Mouse (Mus musculus) intestine, embryonic 15.5 days (tissue): ENCODE data around the gene Arhgap42. TPM values are rescaled to one million over a fixed set of nuclear protein-coding genes. Genes with fewer than 3 reads are reported as not detected.
A peak's percentile ranks its signal among the peaks of the same experiment; 100 is the strongest.

Experiments used
- ATAC-seq: fragments of 200-750 bp; cut with Nextera tagmentation; 2 replicates; pipeline ENCODE4 v1.8.0; 2017; ENCODE audit warnings: moderate TSS enrichment, moderate library complexity
- H3K27ac ChIP-seq: fragments of 300-500 bp; sonication (generic); 2 replicates; pipeline ENCODE4 v1.5.1; 2015; ENCODE audit warnings: mild to moderate bottlenecking, inconsistent platforms
- H3K27me3 ChIP-seq: fragments of 300-500 bp; sonication (generic); replicated peaks from 2 replicates; pipeline ENCODE4 v1.6.1; 2015; ENCODE audit warnings: inconsistent platforms
- H3K36me3 ChIP-seq: fragments of 300-500 bp; sonication (generic); 2 replicates; pipeline ENCODE4 v1.6.1; 2015; ENCODE audit warnings: inconsistent platforms
- H3K4me1 ChIP-seq: fragments of 300-500 bp; sonication (generic); replicated peaks from 2 replicates; pipeline ENCODE4 v1.6.1; 2015; ENCODE audit warnings: inconsistent platforms
- H3K4me2 ChIP-seq: fragments of 300-500 bp; sonication (generic); replicated peaks from 2 replicates; pipeline ENCODE4 v1.6.1; 2015; ENCODE audit warnings: mild to moderate bottlenecking, inconsistent platforms
- H3K4me3 ChIP-seq: fragments of 300-500 bp; sonication (generic); replicated peaks from 2 replicates; pipeline ENCODE4 v1.5.1; 2015; ENCODE audit warnings: inconsistent platforms
- H3K9ac ChIP-seq: fragments of 300-500 bp; sonication (generic); 2 replicates; pipeline ENCODE4 v1.6.1; 2015; ENCODE audit warnings: inconsistent platforms
- H3K9me3 ChIP-seq: fragments of 300-500 bp; sonication (generic); 2 replicates; pipeline ENCODE4 v1.6.1; 2016; ENCODE audit warnings: inconsistent platforms
- WGBS: fragments of 180-500 bp; shearing (Covaris S2); methylation state at CpG from one replicate; pipeline ENCODE4 v1.1.7; 2015; 5-methylcytosine and 5-hydroxymethylcytosine counted together
- polyA plus RNA-seq: library from polyadenylated mRNA; unstranded; fragments of >200 nt; fragmentation: Nextera tagmentation; extraction: Ambion mirVana; gene quantifications from 2 replicates; pipeline ENCODE4 v1.2.1, GENCODE M21; 2015

Arhgap42 gene
- polyA plus RNA-seq, 1 experiment from 2014 or later, result 43.0 TPM

DNA sequence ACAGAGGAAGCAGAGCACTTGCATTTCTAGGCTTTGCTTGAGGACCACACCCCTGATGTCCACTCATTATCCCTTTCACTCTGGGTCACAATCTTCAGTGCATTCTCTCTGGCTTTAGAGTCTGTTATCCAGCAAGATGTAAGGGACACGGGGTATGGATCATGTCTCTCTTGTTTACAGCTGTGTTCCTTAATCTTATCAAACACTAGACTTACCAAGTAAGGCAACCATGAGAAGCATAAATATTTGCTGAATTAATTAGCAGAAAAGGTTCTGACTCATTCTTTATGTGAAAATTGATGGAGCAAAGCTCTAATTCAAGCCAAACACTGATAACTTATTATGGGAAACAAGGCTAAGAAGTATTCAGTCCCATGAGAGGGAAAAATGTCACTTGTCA is 125.1 kb downstream of the Arhgap42 start:
- Histone ChIP-seq H3K4me1 (no peaks in the 10 kb centered on the region), H3K27me3 (no peaks in the 10 kb centered on the region), H3K9ac (no peak overlapping the region), H3K4me2 (no peak overlapping the region), H3K4me3 (no peak overlapping the region), H3K9me3 (no peaks in the 10 kb centered on the region), H3K27ac (no peak overlapping the region), H3K36me3 (no peaks in the 10 kb centered on the region)
- no peak for ATAC-seq
- WGBS, result 40% methylated on average over 1 of the region's 1 CpGs

DNA sequence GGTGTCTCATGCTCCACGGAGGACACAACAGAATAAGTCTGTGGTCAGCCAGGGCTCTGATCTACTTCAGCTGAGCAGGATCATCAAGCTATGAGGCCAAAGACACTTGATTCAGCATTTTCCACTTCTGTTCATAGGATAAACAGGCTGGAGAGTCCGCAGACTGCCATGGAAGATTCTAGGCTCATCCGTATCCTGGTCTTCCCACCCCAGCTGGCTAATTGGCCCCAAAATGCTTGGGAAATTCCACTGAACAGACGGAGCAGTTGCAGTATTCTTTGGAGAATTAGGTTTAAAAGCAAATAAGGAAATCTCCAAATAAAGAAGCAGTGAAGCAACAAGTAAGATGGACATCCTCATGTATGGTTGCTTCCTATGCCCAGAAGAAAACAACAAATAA is 126.0 kb downstream of the Arhgap42 start:
- no peak for ATAC-seq
- Histone ChIP-seq H3K9ac (no peak overlapping the region), H3K27me3 (no peaks in the 10 kb centered on the region), H3K9me3 (no peaks in the 10 kb centered on the region), H3K4me2 (no peak overlapping the region), H3K4me3 (no peak overlapping the region), H3K36me3 (no peaks in the 10 kb centered on the region), H3K27ac (no peak overlapping the region), H3K4me1 (no peaks in the 10 kb centered on the region)
- 58% methylated on average over 4 of the region's 4 CpGs for WGBS

DNA sequence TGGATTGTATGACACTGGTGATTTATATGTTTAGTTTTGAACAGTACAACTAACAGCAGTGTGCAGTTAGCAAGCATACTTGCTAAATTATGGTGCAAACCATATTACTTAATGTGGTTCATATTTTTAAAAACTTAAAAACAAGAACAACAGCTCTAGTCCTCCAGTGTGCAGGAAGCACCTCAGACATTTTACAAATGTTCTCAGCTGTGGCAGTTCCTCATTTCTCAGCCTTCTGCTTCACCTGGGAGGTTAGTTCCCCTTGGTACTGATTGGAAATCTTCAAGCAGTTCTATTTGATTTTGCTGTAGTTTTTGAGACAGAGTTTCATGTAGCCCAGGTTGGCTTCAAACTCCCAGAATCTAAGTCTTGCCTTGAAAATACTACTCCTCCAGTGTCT is 131.2 kb downstream of the Arhgap42 start:
- Histone ChIP-seq H3K36me3 (no peaks in the 10 kb centered on the region), H3K27ac (no peak overlapping the region), H3K4me2 (no peak overlapping the region), H3K27me3 (no peaks in the 10 kb centered on the region), H3K4me1 (no peaks in the 10 kb centered on the region), H3K4me3 (no peak overlapping the region), H3K9me3 (no peaks in the 10 kb centered on the region), H3K9ac (no peak overlapping the region)
- ATAC-seq, result no peak

DNA sequence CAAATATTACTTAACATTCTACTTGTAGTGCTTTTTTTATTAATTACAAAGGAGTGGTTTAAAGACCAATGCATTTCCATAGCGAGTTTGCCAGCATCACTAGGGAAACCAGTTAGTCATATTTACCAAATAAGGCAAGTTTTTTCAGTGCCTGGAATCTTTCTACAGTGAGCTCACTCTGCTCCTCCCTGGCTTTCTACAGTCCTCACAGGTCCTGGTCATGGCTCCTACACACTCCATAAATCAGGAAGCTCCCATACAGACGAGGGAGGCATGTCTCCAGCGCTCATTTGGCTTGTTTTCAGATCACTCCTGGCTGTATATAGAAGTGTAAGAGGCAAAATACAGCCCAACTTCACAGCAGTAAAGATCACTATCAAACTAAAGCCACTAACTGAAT is 134.1 kb downstream of the Arhgap42 start:
- no peaks in the 10 kb centered on the region for H3K4me1 ChIP-seq
- H3K9ac ChIP-seq, result no peak overlapping the region
- no peaks in the 10 kb centered on the region for H3K36me3 ChIP-seq
- peak; percentile 51; the same call in 1 of the 2 replicates for ATAC-seq
- H3K9me3 ChIP-seq, result no peaks in the 10 kb centered on the region
- WGBS, result 36% methylated on average over 3 of the region's 3 CpGs
- no peak overlapping the region for H3K4me3 ChIP-seq
- H3K27me3 ChIP-seq, result no peaks in the 10 kb centered on the region
- H3K4me2 ChIP-seq, result no peak overlapping the region
- H3K27ac ChIP-seq, result no peak overlapping the region

DNA sequence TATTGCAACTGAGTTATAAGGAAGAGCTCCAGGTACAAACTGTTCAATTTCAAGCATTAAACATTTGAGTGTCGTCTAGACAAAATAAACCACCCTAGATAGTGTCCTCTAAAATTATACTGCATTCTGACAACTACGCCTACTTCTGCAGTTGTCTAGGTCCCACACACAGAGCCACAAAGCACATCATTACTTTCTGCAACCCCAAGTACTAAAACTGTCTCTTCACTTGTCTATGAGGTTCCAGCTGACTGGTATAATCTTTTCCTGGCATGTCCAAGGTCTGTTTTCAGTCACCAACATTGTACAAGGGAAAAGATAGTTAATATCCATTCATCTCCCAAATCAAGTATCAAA is 136.8 kb downstream of the Arhgap42 start:
- Histone ChIP-seq H3K9me3 (no peaks in the 10 kb centered on the region), H3K27ac (no peak overlapping the region), H3K4me1 (no peaks in the 10 kb centered on the region), H3K4me2 (no peak overlapping the region), H3K9ac (no peak overlapping the region), H3K4me3 (no peak overlapping the region), H3K36me3 (no peaks in the 10 kb centered on the region), H3K27me3 (no peaks in the 10 kb centered on the region)
- no peak for ATAC-seq
- WGBS, result 92% methylated on average over 2 of the region's 2 CpGs

DNA sequence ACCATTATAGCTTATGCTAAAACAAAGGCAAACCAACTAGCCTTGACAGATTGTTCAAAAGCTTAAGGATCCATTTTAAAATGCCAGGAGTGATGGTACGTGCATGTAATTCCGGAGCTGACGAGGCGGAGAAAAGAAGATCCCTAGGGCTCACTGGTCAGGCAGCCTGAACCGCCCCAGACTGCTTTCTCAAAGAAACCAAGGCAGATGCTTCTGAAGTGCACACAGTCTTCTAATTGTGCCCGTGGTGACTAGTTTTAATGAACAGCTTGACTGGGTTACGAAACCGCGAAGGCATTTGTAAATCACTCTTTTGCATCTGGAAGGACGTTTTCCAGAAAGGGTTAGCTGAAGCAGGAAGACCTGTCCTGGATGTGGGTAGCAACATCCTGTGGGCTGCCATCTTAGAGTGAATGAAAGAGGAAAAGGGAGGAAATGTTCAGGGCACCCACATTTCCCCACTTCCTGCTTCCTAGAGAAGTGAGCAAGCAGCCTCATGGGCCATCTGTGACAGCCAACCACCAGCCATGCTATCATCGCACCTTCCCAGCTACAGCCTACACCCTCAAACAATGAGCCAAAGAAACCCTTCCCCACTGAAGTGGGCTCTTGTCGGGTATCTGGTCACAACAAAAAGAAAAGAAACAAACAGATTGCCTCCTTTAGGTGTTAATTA is 137.3 kb downstream of the Arhgap42 start:
- H3K4me2 ChIP-seq, result no peak overlapping the region
- no peak overlapping the region for H3K27ac ChIP-seq
- H3K9ac ChIP-seq, result no peak overlapping the region
- no peak for ATAC-seq
- H3K4me3 ChIP-seq, result no peak overlapping the region
- H3K4me1 ChIP-seq, result no peaks in the 10 kb centered on the region
- H3K27me3 ChIP-seq, result no peaks in the 10 kb centered on the region
- 83% methylated on average over 12 of the region's 12 CpGs for WGBS
- H3K9me3 ChIP-seq, result no peaks in the 10 kb centered on the region
- H3K36me3 ChIP-seq, result no peaks in the 10 kb centered on the region

DNA sequence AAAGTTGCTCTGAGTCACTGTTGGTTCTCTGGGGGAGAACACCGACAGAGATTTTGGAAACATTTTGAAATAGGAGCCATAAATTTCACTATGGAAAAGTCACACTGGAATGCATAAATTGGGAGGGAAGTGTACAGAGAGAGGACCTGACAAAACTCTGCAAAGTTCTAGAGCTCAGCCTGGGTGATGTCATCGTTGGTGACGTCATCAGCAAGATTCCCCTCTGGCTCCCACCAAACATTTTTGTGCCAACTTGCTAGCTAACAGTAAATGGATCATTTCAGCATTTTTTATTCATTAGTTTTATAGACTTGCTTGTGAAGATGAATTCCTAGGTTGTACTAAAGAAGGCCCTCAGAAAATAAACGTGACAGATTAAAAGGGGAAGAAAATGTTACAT is 137.8 kb downstream of the Arhgap42 start:
- no peak for ATAC-seq
- Histone ChIP-seq H3K4me3 (no peak overlapping the region), H3K4me1 (no peaks in the 10 kb centered on the region), H3K27ac (no peak overlapping the region), H3K9ac (no peak overlapping the region), H3K36me3 (no peaks in the 10 kb centered on the region), H3K9me3 (no peaks in the 10 kb centered on the region), H3K4me2 (no peak overlapping the region), H3K27me3 (no peaks in the 10 kb centered on the region)
- 65% methylated on average over 4 of the region's 4 CpGs for WGBS

DNA sequence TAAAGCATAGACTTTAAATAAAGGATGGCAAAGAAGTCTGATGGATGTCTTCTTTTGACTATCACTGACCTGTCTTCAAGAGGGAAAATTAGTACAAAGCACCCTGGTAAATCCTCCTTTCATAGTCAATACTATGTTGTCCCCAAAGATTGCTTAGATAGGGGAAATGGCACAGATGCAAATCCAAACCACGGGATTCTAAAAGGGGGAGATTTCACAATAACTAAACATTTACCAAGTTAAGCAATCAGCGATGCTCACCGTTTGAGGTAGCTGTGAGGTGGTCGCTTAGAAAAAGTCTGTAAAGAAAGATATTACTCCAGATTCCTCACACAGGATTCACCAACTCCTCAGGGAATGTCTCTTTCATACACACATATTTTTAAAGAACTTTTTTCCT is 141.1 kb downstream of the Arhgap42 start:
- Histone ChIP-seq H3K27ac (no peak overlapping the region), H3K9ac (no peak overlapping the region), H3K4me3 (no peak overlapping the region), H3K27me3 (no peaks in the 10 kb centered on the region), H3K36me3 (no peaks in the 10 kb centered on the region), H3K4me2 (no peak overlapping the region), H3K9me3 (no peaks in the 10 kb centered on the region), H3K4me1 (no peaks in the 10 kb centered on the region)
- 89% methylated on average over 4 of the region's 4 CpGs for WGBS
- no peak for ATAC-seq

DNA sequence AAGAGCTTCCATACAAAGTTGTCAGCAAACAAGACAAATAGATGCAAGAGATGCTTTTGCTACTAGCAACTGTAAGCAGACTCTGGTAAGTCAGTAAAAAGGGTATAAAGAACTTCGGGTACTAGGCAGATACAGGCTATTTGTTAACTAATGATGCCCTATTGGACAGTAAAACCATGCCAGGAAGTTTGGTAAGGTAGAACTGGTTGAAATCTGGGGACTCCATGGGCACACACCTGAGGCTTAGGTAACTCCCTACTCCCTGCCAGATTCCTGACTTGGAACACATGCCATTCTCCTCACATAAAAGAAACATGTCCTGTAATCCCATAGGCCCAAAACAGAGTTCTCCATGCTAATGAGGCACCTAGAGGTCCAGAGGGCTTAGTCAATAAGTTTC is 142.1 kb downstream of the Arhgap42 start:
- Histone ChIP-seq H3K4me3 (no peak overlapping the region), H3K27ac (no peak overlapping the region), H3K36me3 (no peaks in the 10 kb centered on the region), H3K4me2 (no peak overlapping the region), H3K9ac (no peak overlapping the region), H3K27me3 (no peaks in the 10 kb centered on the region), H3K4me1 (no peaks in the 10 kb centered on the region), H3K9me3 (no peaks in the 10 kb centered on the region)
- no peak for ATAC-seq
- 86% methylated on average over 1 of the region's 1 CpGs for WGBS

DNA sequence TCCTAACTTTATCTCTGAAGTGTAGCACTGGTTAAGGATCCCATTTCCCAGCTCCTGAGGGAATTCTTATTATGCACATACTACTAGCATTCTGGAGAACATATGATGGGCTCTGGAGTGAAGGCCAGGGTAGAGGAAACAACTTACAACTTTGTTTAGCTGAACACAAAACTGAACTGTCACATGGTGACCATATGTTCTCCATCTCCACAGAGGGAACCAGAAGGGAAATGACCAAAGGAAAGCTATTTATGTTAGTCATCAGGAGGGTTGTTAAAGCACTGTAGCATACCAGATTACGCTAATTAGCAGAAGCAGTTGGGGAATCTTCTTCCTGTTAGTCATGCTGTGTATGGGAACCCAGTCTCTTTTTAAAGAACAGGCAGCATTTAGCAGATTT is 145.8 kb downstream of the Arhgap42 start:
- peak; percentile 47 for ATAC-seq
- Histone ChIP-seq H3K27me3 (no peaks in the 10 kb centered on the region), H3K9me3 (no peaks in the 10 kb centered on the region), H3K9ac (no peak overlapping the region), H3K4me2 (no peak overlapping the region), H3K27ac (no peak overlapping the region), H3K36me3 (no peaks in the 10 kb centered on the region), H3K4me3 (no peak overlapping the region), H3K4me1 (no peaks in the 10 kb centered on the region)
- WGBS, result 55% methylated on average over 1 of the region's 1 CpGs

DNA sequence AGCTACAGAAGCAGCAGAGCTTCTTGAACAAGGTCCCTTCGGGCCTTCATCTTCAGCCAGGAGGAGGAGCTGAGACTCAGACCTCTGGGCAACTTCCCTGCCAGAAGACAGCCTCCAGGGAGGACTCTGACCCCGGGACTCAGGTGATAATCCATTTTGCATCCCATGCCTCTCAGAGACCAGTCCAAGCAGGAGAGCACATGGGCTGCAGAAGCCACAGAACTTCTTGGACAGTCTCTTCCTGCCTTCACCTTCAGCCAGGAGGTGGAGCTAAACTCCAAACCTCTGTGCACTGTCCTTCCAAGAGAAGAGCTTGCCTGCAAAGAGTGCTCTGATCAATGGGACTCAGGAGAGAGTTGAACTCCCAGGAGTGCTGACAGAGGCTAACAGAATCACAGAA is 155.5 kb downstream of the Arhgap42 start:
- Histone ChIP-seq H3K36me3 (no peaks in the 10 kb centered on the region), H3K9ac (no peak overlapping the region), H3K9me3 (no peaks in the 10 kb centered on the region), H3K4me2 (no peak overlapping the region), H3K27me3 (no peaks in the 10 kb centered on the region), H3K4me3 (no peak overlapping the region), H3K27ac (no peak overlapping the region), H3K4me1 (no peaks in the 10 kb centered on the region)
- ATAC-seq, result peak; percentile 51
- WGBS, result 72% methylated on average over 2 of the region's 2 CpGs

DNA sequence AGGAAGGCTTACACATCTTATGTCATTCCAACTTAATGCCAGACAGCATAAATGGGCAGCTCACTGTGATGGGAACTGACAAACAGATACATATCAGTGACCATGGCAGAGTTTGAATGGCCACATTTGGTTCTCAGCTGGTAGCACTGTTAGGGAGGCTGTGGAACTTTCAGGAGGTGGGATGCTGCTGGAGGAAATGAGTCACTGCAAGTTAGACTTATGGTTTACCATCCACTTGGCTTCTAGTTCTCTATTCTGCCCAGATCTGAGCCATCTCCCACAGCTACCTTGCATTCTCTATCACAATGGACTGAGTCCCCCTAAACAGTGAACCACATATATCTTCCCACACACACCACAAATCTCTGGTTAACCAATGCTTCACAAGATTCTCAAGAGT is 186.0 kb downstream of the Arhgap42 start:
- H3K9me3 ChIP-seq, result no peaks in the 10 kb centered on the region
- H3K36me3 ChIP-seq, result peaks cover 2% of the 10 kb centered on the region; the same call in 1 of the 2 replicates
- H3K4me1 ChIP-seq, result no peaks in the 10 kb centered on the region
- no peak overlapping the region for H3K4me3 ChIP-seq
- H3K9ac ChIP-seq, result no peak overlapping the region
- H3K4me2 ChIP-seq, result no peak overlapping the region
- H3K27ac ChIP-seq, result no peak overlapping the region
- ATAC-seq, result no peak
- no peaks in the 10 kb centered on the region for H3K27me3 ChIP-seq

DNA sequence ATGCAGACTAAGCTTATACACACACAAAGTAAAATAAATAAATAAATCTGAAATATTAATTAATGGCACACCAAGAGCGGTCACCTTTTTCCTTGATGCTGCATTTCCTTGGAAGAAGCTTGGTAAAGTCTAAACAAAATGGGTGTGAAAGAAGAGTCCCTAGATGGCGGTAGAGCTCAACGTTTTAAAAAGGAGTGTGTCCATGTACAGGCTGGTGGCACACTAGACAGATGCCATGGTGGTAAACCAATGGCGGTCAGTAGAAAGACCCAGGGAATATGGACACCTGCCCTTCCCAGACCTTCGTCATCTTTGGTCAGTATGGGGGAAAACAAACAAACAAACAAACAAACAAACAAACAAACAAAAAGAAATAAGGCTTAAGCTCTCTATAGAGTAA is 187.7 kb downstream of the Arhgap42 start:
- no peak for ATAC-seq
- 46% methylated on average over 5 of the region's 5 CpGs for WGBS
- Histone ChIP-seq H3K27me3 (no peaks in the 10 kb centered on the region), H3K9me3 (no peaks in the 10 kb centered on the region), H3K27ac (no peak overlapping the region), H3K4me1 (no peaks in the 10 kb centered on the region), H3K4me3 (no peak overlapping the region), H3K36me3 (no peaks in the 10 kb centered on the region), H3K4me2 (no peak overlapping the region), H3K9ac (no peak overlapping the region)
